Mouse (Mus musculus): Measurements from ENCODE around the gene Trat1. TPM values are rescaled to one million over a fixed set of nuclear protein-coding genes. Genes with fewer than 3 reads are reported as not detected.

Trat1 gene
- polyA plus RNA-seq, 1 experiment from 2014 or later: not detected

DNA sequence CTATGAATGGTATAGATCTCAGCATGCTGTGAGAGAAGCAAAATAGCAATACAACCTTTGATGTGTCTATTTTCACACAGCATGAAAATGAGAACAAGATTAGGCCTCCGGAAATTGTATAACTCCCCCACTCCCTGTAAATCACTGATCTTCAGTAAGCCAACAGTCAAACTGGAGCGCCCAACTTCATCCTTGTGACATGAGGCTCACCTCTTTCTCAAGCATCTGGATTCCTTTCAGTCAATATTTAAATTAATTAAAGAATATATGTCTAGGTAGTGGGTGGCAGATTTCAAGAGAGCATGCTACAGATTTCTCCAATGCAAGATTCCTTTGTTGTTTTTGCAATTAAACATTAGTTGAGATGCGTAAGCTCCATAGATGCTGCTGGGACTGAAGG lies 2.6 kb downstream of the Trat1 start:
- H3K4me1 ChIP-seq (replicated peaks): no peaks in the 10 kb centered on the region
- H3K9me3 ChIP-seq: no peaks in the 10 kb centered on the region
- ATAC-seq (ENCODE audit: low read depth): no peak
- no peaks in the 10 kb centered on the region for H3K36me3 ChIP-seq
- H3K9ac ChIP-seq: no peak overlapping the region
- H3K4me3 ChIP-seq: no peak overlapping the region
- no peak overlapping the region for H3K4me2 ChIP-seq
- WGBS: 89% methylated on average over 3 of the region's 3 CpGs
- H3K27me3 ChIP-seq: no peaks in the 10 kb centered on the region
- no peak overlapping the region for H3K27ac ChIP-seq (replicated peaks)

DNA sequence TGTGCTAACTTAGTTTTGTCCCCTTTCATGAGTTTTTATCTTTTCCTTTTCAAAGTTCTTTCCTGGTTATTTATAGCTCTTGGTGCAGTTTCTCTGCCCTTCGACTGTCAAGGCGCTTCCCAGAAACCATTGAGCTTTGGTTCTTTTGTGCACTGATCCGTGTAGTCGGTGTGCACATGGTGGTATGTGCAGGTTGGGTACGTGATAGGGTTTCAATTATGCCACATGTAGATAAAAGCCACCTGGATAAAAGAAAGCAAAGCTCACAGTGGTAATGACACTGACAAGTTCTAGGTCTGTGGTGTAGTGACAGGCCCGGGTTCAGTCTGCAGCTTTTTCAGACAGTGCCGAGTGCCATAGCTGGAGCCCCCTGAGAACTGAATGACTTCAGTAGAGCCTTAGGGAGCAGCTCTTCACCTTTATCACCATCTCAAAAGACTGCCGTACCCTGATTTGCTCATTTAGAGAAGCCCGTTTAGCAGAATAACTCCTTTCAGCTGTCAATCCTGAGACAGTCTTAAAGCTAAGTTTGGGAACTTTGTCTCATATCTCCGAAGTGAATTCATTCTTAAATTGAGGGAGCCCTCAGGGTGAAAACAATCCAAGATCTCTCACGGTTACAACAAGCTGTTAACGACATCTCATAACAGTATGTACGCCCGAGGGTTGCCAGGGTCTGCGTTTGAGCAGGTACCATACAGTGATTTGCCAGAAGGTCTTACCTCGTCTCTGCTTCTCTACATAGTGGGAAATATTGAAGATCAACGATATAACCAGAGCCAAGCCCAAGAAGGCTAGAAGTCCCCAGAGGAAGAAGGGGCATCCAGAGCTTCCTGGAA lies 11.0 kb downstream of the Trat1 start:
- Histone ChIP-seq H3K36me3 (no peaks in the 10 kb centered on the region), H3K4me2 (no peak overlapping the region), H3K27me3 (no peaks in the 10 kb centered on the region), H3K9ac (no peak overlapping the region), H3K4me1 (replicated peaks) (no peaks in the 10 kb centered on the region), H3K27ac (replicated peaks) (no peak overlapping the region), H3K9me3 (no peaks in the 10 kb centered on the region), H3K4me3 (no peak overlapping the region)
- ATAC-seq (ENCODE audit: low read depth): no peak
- WGBS: 75% methylated on average over 17 of the region's 17 CpGs

DNA sequence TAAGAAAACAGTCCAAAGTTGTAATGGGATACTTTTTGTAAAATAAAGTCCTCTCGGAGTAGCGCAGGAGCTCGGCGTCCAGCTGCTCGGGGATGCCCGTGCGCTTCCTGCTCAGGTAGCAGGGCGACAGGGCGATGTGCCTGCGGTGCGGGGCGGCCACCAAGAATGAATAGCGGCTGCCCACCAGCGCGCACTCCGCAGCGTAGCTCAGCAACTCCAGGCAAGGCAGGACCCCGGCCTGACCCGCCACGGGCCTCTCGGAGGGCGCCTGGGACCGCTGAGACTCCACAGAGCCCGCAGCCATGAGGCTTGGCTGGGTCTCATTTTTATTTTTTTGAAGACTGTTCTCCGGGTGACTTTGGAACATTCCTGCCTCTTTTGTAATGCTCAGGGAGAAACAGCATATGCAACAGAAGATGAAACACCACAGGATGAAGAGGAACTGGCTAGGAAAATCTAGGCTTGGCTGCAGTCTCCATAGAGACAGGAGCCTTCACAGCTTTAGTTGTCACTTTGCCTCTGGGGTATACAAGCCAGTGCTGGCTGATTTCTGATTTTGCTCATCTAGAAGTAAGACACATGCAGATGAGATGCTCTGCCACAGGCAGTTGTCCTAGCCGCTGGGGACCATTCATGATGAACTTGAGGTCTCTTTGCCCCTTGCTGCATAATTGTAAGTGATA lies 21.5 kb downstream of the Trat1 start:
- 25% methylated on average over 26 of the region's 26 CpGs for WGBS
- no peak for ATAC-seq (ENCODE audit: low read depth)

DNA sequence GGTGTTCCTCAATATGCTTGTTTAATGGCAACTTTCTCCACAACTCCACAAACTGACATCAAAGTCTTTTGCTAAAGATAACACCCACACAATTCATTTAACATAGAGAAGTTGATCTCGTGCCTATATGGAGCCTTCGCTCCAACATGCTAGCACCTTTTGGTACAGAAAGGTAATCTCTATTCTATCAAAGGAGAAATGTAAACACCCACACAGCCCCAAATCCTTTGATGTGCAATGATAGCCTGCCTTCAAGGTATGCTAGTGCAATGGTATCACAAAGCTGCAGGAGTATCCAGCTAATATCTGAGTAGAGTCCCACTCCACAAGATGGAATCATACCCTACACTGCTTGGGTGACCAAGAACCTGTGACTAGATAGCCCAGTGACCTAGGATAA lies 26.4 kb downstream of the Trat1 start:
- Histone ChIP-seq H3K27ac (replicated peaks) (no peak overlapping the region), H3K9me3 (no peaks in the 10 kb centered on the region), H3K4me1 (replicated peaks) (0 out of 2 replicates have a peak, but pooled peaks cover 4% of the 10 kb centered on the region), H3K36me3 (no peaks in the 10 kb centered on the region), H3K9ac (no peak overlapping the region), H3K4me3 (no peak overlapping the region), H3K27me3 (no peaks in the 10 kb centered on the region), H3K4me2 (no peak overlapping the region)
- no peak for ATAC-seq (ENCODE audit: low read depth)
- WGBS: 95% methylated on average over 2 of the region's 2 CpGs

More for the DNA sequence above, 21.5 kb downstream of the Trat1 start:
- Histone ChIP-seq H3K27me3 (no peaks in the 10 kb centered on the region), H3K36me3 (no peaks in the 10 kb centered on the region), H3K4me2 (peak overlapping the region; percentile 47), H3K4me3 (peak overlapping the region; percentile 12; the same call in 1 of the 2 replicates), H3K27ac (replicated peaks) (no peak overlapping the region), H3K9me3 (no peaks in the 10 kb centered on the region), H3K4me1 (replicated peaks) (0 out of 2 replicates have a peak, but pooled peaks cover 6% of the 10 kb centered on the region), H3K9ac (no peak overlapping the region)

DNA sequence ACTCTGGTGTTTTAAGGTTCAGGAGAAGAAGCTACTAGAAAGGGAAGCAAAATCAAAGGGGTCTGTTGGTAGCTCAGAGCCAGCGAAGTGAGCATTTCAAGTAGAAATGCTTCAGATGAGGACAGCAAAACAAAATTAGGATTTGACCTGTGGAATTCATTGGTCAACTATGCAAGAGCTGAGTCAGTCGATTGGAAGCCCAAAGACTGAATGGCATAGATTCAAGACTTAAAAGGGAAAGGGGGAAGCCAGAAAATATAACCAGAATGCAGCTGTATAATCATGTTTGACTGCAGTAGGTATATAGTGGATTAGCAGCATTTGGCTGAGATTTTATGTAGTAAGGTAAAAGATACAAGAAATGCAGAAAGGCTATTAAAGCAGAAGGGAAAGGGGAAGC lies 26.8 kb downstream of the Trat1 start:
- Histone ChIP-seq H3K4me3 (no peak overlapping the region), H3K36me3 (no peaks in the 10 kb centered on the region), H3K4me1 (replicated peaks) (no peaks in the 10 kb centered on the region), H3K27me3 (no peaks in the 10 kb centered on the region), H3K9me3 (no peaks in the 10 kb centered on the region), H3K4me2 (no peak overlapping the region), H3K27ac (replicated peaks) (no peak overlapping the region), H3K9ac (no peak overlapping the region)
- 89% methylated on average over 2 of the region's 2 CpGs for WGBS
- no peak for ATAC-seq (ENCODE audit: low read depth)

DNA sequence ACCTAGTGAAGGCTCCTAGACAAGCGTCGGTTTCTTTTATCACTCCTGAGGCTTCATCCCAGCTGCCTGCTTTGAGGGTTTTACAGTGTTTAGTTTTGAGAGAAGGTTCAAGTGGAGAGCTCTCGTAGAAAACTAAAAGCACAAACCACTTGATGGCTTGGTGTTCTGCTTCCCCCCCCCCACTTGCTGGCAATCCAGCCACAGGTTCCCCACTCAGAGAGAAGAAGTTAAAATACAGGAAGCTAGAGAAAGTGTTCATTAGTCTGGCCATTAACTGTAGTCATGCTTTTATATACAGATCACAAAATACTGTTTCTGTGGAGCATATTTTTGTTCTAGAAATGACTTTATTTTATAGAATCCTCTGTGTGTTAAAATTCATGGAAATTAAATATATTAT lies 30.3 kb downstream of the Trat1 start:
- Histone ChIP-seq H3K27me3 (no peaks in the 10 kb centered on the region), H3K4me3 (no peak overlapping the region), H3K9ac (no peak overlapping the region), H3K4me1 (replicated peaks) (no peaks in the 10 kb centered on the region), H3K4me2 (no peak overlapping the region), H3K9me3 (no peaks in the 10 kb centered on the region), H3K27ac (replicated peaks) (no peak overlapping the region), H3K36me3 (no peaks in the 10 kb centered on the region)
- 82% methylated on average over 3 of the region's 3 CpGs for WGBS
- ATAC-seq (ENCODE audit: low read depth): no peak

DNA sequence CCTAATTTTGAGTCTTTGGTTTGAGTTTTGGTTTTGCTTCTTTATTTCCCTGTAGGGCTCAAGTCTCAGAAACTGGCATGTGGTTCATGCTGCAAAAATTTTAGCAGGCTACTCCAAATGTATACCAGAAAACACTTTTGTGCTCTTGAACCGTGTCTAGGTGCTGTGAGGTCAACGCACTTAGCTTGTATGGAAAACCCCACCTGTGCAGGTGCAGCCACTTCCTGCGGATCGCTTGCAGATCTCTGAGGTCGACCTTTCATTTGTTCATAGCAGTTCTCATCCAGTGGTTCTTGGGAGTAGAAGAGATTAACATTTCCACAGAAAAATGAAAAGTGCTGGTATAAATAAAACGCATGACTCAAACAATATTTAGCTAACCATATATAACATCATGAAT lies 31.8 kb downstream of the Trat1 start:
- no peak for ATAC-seq (ENCODE audit: low read depth)
- no peak overlapping the region for H3K27ac ChIP-seq (replicated peaks)
- no peak overlapping the region for H3K4me2 ChIP-seq
- H3K4me3 ChIP-seq: no peak overlapping the region
- no peaks in the 10 kb centered on the region for H3K9me3 ChIP-seq
- H3K36me3 ChIP-seq: no peaks in the 10 kb centered on the region
- no peaks in the 10 kb centered on the region for H3K27me3 ChIP-seq
- H3K4me1 ChIP-seq (replicated peaks): no peaks in the 10 kb centered on the region
- 91% methylated on average over 6 of the region's 6 CpGs for WGBS
- H3K9ac ChIP-seq: no peak overlapping the region

DNA sequence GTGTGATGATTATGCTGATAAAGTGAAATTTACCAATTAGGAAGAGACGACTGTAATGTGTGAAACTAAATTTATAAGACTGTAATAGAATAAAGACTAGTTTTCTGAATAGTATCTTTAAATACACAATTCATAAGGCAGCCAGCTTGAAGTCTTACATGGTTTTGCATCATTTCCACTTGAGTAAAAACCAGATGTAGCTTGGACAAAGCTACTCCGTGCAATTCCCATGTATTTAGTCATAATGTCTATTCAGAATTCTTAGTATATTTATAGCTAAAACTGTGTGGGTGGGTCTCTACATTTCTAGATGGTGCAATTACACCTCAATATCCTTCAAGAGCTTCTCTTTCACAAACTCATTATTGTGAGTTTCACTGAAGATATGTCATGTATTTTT lies 33.4 kb downstream of the Trat1 start:
- 85% methylated on average over 2 of the region's 2 CpGs for WGBS

DNA sequence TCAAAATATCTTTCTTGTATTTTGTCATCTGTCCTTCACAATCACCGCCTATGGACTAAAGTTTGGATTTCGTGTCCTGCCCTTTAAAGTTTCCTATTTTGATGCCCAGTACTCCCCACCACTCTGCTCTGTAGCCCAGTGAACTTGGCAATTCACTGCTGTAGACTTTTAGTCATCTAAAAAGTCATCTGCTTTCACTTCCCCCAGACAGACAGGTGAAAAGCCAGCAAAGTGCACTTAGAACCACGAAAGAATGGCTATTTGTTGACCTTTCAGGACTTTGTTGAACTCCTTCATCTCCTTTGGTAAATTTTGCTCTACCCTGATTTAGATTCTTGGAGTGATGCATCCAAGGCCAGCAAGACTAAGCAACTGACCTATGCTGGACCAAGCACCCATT lies 34.9 kb downstream of the Trat1 start:
- Histone ChIP-seq H3K9ac (no peak overlapping the region), H3K27ac (replicated peaks) (no peak overlapping the region), H3K27me3 (no peaks in the 10 kb centered on the region), H3K4me2 (no peak overlapping the region), H3K4me1 (replicated peaks) (no peaks in the 10 kb centered on the region), H3K4me3 (no peak overlapping the region), H3K9me3 (no peaks in the 10 kb centered on the region), H3K36me3 (no peaks in the 10 kb centered on the region)
- WGBS: 88% methylated on average over 3 of the region's 3 CpGs
- ATAC-seq (ENCODE audit: low read depth): no peak

More for the DNA sequence above, 33.4 kb downstream of the Trat1 start:
- Histone ChIP-seq H3K9me3 (no peaks in the 10 kb centered on the region), H3K9ac (no peak overlapping the region), H3K4me1 (replicated peaks) (no peaks in the 10 kb centered on the region), H3K27me3 (no peaks in the 10 kb centered on the region), H3K36me3 (no peaks in the 10 kb centered on the region), H3K4me2 (no peak overlapping the region), H3K27ac (replicated peaks) (no peak overlapping the region), H3K4me3 (no peak overlapping the region)
- no peak for ATAC-seq (ENCODE audit: low read depth)

DNA sequence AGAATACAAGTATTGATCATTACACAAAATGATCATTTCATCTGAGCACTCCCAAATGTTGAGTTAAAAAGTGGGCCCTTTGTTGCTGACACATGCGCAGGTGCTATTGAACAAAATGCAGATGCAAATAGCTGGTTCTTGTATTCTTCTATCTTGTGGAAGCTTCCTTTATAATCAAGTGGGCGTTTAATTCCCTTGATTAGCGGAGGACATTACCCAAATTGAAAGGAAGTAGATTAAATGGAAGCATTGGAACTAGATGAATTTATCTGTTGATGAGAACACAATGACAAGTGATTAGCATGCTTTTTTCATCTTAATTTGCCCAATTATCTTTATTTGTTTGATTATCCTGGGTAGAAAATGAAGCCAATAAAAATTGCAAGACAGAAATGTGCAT lies 51.6 kb downstream of the Trat1 start:
- H3K27ac ChIP-seq (replicated peaks): no peak overlapping the region
- 82% methylated on average over 3 of the region's 3 CpGs for WGBS
- no peak for ATAC-seq (ENCODE audit: low read depth)
- no peaks in the 10 kb centered on the region for H3K4me1 ChIP-seq (replicated peaks)
- H3K4me3 ChIP-seq: no peak overlapping the region
- H3K27me3 ChIP-seq: no peaks in the 10 kb centered on the region
- H3K4me2 ChIP-seq: no peak overlapping the region
- H3K9me3 ChIP-seq: no peaks in the 10 kb centered on the region
- no peak overlapping the region for H3K9ac ChIP-seq
- no peaks in the 10 kb centered on the region for H3K36me3 ChIP-seq

DNA sequence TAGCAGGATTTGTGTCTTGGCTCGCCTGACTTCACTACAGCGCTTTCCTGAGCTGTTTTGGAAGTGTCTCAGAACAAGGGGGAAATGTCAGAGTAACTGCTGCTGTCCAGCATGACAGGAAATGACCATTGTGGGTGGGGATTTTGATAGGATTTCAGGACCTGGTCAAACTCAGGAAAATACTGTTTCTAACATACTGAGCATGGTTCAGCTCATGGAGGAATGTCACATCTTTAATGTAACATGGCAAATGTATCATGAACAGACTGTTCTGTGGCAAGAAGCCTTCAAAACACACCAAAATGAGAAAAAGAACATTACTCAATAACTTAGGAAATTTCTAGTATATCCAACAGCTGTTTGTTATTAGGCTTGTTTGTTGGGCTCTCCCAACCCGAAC lies 52.1 kb downstream of the Trat1 start:
- Histone ChIP-seq H3K9me3 (no peaks in the 10 kb centered on the region), H3K4me2 (no peak overlapping the region), H3K9ac (no peak overlapping the region), H3K4me3 (no peak overlapping the region), H3K27me3 (no peaks in the 10 kb centered on the region), H3K27ac (replicated peaks) (no peak overlapping the region), H3K36me3 (no peaks in the 10 kb centered on the region), H3K4me1 (replicated peaks) (no peaks in the 10 kb centered on the region)
- 82% methylated on average over 3 of the region's 3 CpGs for WGBS
- no peak for ATAC-seq (ENCODE audit: low read depth)

DNA sequence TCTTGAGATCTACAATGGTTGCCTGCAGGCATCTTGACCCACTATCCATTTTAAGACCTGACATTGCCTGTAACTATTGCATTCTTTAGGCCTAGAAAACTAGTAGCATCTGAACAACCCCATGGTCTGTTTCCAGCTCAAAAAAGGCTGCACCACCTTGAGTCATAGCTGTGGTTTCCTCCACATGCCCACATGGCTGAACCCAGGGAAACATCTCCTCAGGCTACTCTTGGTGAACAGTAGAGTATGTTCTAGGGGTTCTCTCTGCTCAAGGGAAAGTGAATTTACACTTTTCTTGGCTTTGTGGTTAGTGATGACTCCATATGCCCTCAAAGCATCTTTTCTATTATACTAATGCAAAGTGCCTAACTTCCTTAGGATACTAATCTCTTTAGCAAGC lies 55.5 kb downstream of the Trat1 start:
- Histone ChIP-seq H3K4me2 (no peak overlapping the region), H3K9ac (no peak overlapping the region), H3K27me3 (no peaks in the 10 kb centered on the region), H3K9me3 (no peaks in the 10 kb centered on the region), H3K36me3 (no peaks in the 10 kb centered on the region), H3K4me3 (no peak overlapping the region), H3K4me1 (replicated peaks) (no peaks in the 10 kb centered on the region), H3K27ac (replicated peaks) (no peak overlapping the region)
- no peak for ATAC-seq (ENCODE audit: low read depth)
